Mouse (Mus musculus) liver, adult 2 months (tissue): ENCODE measurements around the gene Vmn2r47.
"Not testable (repeated sequence)": the region's sequence is repeated elsewhere in the genome, so short reads cannot be mapped to it uniquely, and the experiment has no call there.

Experiments
- CTCF ChIP-seq: fragments of 200-500 bp; IDR thresholded peaks from 2 replicates; pipeline ENCODE4 v1.5.1; 2011; ENCODE audit warnings: low read depth, low read length, control low read depth
- POLR2A ChIP-seq: fragments of 200-500 bp; IDR thresholded peaks from 2 replicates; pipeline ENCODE4 v1.6.1; 2011; ENCODE audit warnings: low read length, control low read depth; ENCODE audit not compliant: insufficient read depth; ENCODE audit errors: extremely low read depth

- not testable (repeated sequence) for TF ChIP-seq POLR2A, CTCF
Measured at GRCm38 (mm10) chr7:9770471-9770870, 70.7 kb downstream of the Vmn2r47 start, which contains the start of gene Vmn2r46.
